Mouse (Mus musculus) layer of hippocampus, adult 2 months (tissue): ENCODE measurements around the gene Iqsec1. TPM values are rescaled to one million over a fixed set of nuclear protein-coding genes. Genes with fewer than 3 reads are reported as not detected.

Experiments used
- DNase-seq, 2 experiments: peaks; one replicate each; pipeline ENCODE4 v3.0.0; 2022; ENCODE audit warnings: low spot score in 2 of 2
- H3K27ac ChIP-seq: fragments of 200-600 bp; 2 replicates; pipeline ENCODE4 v1.8.1; 2022
- H3K4me3 ChIP-seq: fragments of 200-600 bp; 2 replicates; pipeline ENCODE4 v1.8.1; 2022; ENCODE audit warnings: mild to moderate bottlenecking
- CTCF ChIP-seq: fragments of 200-600 bp; conservative IDR thresholded peaks from 2 replicates; pipeline ENCODE4 v1.8.1; 2022; ENCODE audit warnings: antibody characterized with exemption, mild to moderate bottlenecking, moderate library complexity
- total RNA-seq, 2 experiments: library from RNA; stranded (reverse); gene quantifications; 2 replicates each; pipeline ENCODE4 v1.2.3; 2021

Iqsec1 gene
- total RNA-seq, 2 experiments from 2014 or later, result 250 to 270 TPM

DNA sequence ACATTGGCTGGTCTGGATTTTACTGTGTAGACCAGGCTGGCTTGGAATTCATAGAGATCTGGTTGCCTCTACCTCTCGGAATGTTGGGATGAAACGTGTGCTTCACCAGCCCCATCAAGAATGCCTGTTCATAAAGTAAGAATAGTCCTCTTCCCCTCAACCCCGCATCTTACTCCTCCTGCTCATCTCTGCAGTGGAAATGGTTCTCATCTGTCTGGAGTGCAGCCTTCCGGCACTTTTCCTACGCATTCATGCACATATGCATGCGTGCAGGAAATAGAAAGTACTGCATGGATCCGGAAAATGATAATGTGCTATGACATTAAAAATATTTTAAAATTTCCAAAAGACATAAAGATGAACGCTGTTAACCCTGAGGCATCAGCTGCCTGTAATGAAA is 175.9 kb downstream of the Iqsec1 start:
- no peak for DNase-seq
- no peak for TF ChIP-seq CTCF
- Histone ChIP-seq H3K4me3 (no peak overlapping the region), H3K27ac (peak overlapping the region; percentile 40; the same call in 1 of the 2 replicates)

- no peak overlapping the region for H3K4me3 ChIP-seq
- no peak for DNase-seq
- TF ChIP-seq CTCF, result no peak
- peak overlapping the region; percentile 40; the same call in 1 of the 2 replicates for H3K27ac ChIP-seq
These were observed 176.4 kb downstream of the Iqsec1 start for GRCm38 (mm10) chr6:90812072-90812471.

DNA sequence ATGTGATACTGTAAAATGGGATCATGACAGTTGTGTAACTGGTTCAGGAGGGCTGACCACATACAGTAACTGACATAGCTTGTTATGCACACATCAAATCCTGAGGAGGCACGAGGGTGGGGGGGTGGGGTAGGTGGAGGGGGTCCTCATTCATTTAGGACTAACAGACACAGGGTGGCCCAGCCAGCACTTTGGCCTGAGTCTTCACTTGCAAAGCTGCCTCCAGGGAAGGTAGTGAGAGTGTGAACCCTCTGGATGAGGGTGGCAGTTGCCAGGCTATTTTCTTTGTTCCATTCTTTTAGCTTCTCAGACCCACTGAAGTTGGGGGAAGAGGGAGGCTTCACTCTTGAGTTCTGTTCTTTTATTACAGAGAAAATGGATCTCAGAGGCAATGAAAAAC is 177.9 kb downstream of the Iqsec1 start:
- no peak overlapping the region for H3K4me3 ChIP-seq
- no peak for DNase-seq
- TF ChIP-seq CTCF, result no peak
- peak overlapping the region; percentile 98 for H3K27ac ChIP-seq

DNA sequence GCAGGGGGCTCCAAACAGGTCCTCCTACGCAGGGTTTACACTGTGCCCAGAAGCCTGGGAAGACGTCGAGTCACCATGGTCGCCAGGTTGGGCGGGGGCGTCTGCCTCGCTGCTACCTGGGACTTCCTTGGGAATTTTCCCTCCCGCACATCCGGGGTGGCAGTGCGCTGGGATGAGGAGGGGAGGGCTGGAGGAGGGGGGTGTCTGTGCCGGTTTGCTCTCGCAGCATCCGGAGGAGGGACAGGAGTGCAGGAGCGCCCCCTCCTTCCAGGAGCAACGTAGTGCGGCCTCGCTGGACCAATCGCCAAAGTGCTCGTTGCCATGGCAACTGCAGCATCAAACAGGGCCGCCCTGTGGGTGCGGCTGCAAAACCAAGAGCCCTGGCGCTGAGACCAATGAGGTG is 178.5 kb downstream of the Iqsec1 start:
- Histone ChIP-seq H3K4me3 (peak overlapping the region; percentile 60), H3K27ac (peak overlapping the region; percentile 98)
- DNase-seq, result peak; percentile 90 to 95
- peak; percentile 64 for TF ChIP-seq CTCF

- TF ChIP-seq CTCF, result no peak
- no peak for DNase-seq
These were observed 179.2 kb downstream of the Iqsec1 start for GRCm38 (mm10) chr6:90809077-90809840.

DNA sequence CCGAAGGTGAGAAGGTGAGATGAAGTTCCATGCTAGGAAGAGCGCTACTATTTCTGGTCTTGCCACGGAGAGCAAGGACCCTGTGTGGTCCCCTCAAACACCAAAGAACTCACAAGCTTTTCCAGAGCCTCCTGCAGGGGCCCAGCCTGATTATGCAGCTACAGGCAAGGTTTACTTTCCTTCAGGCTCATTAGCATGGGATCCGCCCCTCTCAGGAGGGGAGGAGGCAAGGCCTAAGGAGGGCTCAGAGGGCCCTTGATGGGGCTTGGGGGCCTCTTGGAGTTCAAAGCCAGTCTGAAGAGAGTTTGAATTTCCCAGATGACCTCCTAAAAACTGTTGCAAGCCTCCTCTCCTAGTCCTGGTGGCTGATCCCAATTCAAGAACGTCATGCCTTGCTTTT is 179.9 kb downstream of the Iqsec1 start:
- TF ChIP-seq CTCF, result no peak; the same call in 1 of the 2 replicates
- peak overlapping the region; percentile 60 for H3K4me3 ChIP-seq
- peak overlapping the region; percentile 98 for H3K27ac ChIP-seq
- no peak for DNase-seq

More at GRCm38 (mm10) chr6:90809077-90809840, 179.2 kb downstream of the Iqsec1 start:
- H3K27ac ChIP-seq, result peak overlapping the region; percentile 98
- peak overlapping the region; percentile 60 for H3K4me3 ChIP-seq

DNA sequence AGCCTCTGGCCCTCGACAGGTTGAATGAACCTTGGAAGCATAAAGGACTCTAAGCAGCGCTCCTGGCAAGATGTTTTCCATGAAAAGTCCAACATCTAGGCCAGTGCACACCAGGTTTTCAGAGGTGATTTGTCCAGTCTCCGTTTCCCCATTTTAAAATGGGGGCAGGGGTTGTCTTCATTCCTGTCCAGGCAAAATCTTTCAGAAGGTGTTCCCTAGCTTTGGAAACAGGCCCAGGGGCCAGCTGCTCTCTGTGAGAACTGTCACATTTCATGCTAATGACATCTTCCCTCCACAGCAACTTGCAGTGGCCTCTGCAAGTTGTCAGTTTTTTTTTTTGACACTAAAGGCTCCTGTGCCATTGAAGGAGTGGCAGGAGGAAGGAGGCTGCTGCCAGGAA is 180.4 kb downstream of the Iqsec1 start:
- Histone ChIP-seq H3K27ac (peak overlapping the region; percentile 98), H3K4me3 (peak overlapping the region; percentile 60)
- no peak for DNase-seq
- TF ChIP-seq CTCF, result no peak

- peak overlapping the region; percentile 60 for H3K4me3 ChIP-seq
- TF ChIP-seq CTCF, result no peak
- H3K27ac ChIP-seq, result peak overlapping the region; percentile 98
- DNase-seq, result no peak
These were observed 180.9 kb downstream of the Iqsec1 start for GRCm38 (mm10) chr6:90807581-90807980.

GRCm38 (mm10) chr6:90806743-90807142 is 181.7 kb downstream of the Iqsec1 start:
- H3K4me3 ChIP-seq, result peak overlapping the region; percentile 60
- TF ChIP-seq CTCF, result no peak
- H3K27ac ChIP-seq, result peak overlapping the region; percentile 98
- DNase-seq, result no peak

- no peak overlapping the region for H3K27ac ChIP-seq
- no peak for DNase-seq
- H3K4me3 ChIP-seq, result no peak overlapping the region
- TF ChIP-seq CTCF, result no peak
These were observed 183.4 kb downstream of the Iqsec1 start for GRCm38 (mm10) chr6:90805101-90805500.

DNA sequence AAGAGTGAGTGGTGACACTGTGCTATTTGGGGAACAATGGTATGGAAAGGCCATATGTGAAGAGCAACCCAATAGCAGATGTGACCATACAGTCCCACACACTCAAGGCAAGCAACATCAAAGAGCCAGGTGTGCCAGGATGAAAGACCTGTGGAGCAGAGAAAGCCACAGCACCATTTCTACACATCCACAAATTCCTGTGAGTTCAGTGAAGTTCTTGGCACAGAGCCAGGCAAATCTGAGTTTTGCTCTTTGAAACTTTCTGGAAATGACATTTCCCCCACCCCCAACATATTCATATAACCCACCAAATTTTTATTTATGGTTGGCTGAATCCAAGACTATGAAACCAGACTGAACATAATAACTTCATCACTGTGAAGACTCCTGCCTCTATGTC is 183.8 kb downstream of the Iqsec1 start:
- no peak for TF ChIP-seq CTCF
- H3K4me3 ChIP-seq, result no peak overlapping the region
- no peak for DNase-seq
- H3K27ac ChIP-seq, result peak overlapping the region; percentile 90

- DNase-seq, result peak; percentile 67 to 71
- peak overlapping the region; percentile 2; the same call in 1 of the 2 replicates for H3K4me3 ChIP-seq
- H3K27ac ChIP-seq, result peak overlapping the region; percentile 90
- TF ChIP-seq CTCF, result no peak
These were observed 185.9 kb downstream of the Iqsec1 start for GRCm38 (mm10) chr6:90802604-90803003.

GRCm38 (mm10) chr6:90802058-90802457 is 186.4 kb downstream of the Iqsec1 start:
- no peak for DNase-seq
- no peak for TF ChIP-seq CTCF
- peak overlapping the region; percentile 90 for H3K27ac ChIP-seq
- H3K4me3 ChIP-seq, result peak overlapping the region; percentile 2; the same call in 1 of the 2 replicates

GRCm38 (mm10) chr6:90800825-90801224 is 187.7 kb downstream of the Iqsec1 start:
- no peak overlapping the region for H3K4me3 ChIP-seq
- H3K27ac ChIP-seq, result peak overlapping the region; percentile 90
- no peak for TF ChIP-seq CTCF
- DNase-seq, result no peak
